Mouse (Mus musculus): Measurements from ENCODE around the gene Thbs1. TPM values are rescaled to one million over a fixed set of nuclear protein-coding genes. Genes with fewer than 3 reads are reported as not detected.

Gene Thbs1
- polyA plus RNA-seq, 1 experiment, result 57.5 TPM

DNA sequence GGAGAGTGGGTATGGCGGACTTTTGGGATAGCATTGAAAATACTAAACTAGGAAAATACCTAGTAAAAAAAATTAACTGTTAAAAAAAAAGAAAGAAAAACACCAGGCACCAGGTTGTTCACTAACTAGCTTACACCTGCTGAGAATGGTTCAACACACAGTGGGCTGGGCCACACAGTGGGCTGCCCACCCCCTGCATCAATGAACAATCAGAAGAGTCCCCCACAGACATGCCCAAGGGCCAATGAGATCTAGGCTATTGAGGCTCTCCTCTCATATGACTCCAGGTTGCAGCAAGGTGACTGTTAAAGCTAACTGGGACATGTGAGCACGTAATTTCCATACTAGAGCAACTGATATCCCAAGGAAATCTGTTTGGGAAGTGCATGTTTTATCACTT lies 54.0 kb downstream of the Thbs1 start:
- Histone ChIP-seq H3K79me2 (ENCODE audit: control insufficient read depth, insufficient read depth) (no peaks in the 10 kb centered on the region), H3K4me2 (ENCODE audit: low read depth) (no peak overlapping the region), H3K27me3 (ENCODE audit: control insufficient read depth, insufficient read depth, insufficient read length) (no peaks in the 10 kb centered on the region), H3K36me3 (ENCODE audit: control insufficient read depth, insufficient read depth) (no peaks in the 10 kb centered on the region), H3K4me3 (no peak overlapping the region), H3ac (ENCODE audit: control insufficient read depth, insufficient read length) (no peak overlapping the region)
- no peak for TF ChIP-seq E2F4 (IDR thresholded peaks at IDR 0.05; ENCODE audit: insufficient read depth)
- TF ChIP-seq MAX (IDR thresholded peaks at IDR 0.05; ENCODE audit: low read depth), result no peak
- TF ChIP-seq TCF12 (IDR thresholded peaks at IDR 0.05; ENCODE audit: insufficient read depth, poor library complexity, severe bottlenecking), result no peak
- TF ChIP-seq CEBPB (IDR thresholded peaks at IDR 0.05; ENCODE audit: insufficient read depth, poor library complexity, severe bottlenecking), result no peak
- TF ChIP-seq TCF3 (IDR thresholded peaks at IDR 0.05; ENCODE audit: insufficient read length, low read depth), result no peak
- no peak for TF ChIP-seq USF1 (IDR thresholded peaks at IDR 0.05; ENCODE audit: low read depth)
- no peak for TF ChIP-seq REST (IDR thresholded peaks at IDR 0.05; ENCODE audit: insufficient read depth, insufficient read length)
- TF ChIP-seq POLR2A (IDR thresholded peaks at IDR 0.05; ENCODE audit: insufficient read length, low read depth), result no peak
- no peak for TF ChIP-seq SRF (IDR thresholded peaks at IDR 0.05; ENCODE audit: control insufficient read depth, insufficient read length, low read depth)
- TF ChIP-seq POLR2AphosphoS2 (IDR thresholded peaks at IDR 0.05; ENCODE audit: insufficient read length, low read depth), result no peak
- no peak for TF ChIP-seq MYOG (IDR thresholded peaks at IDR 0.05; ENCODE audit: control insufficient read depth in 1 of 3, insufficient read depth in 1 of 3, insufficient read length in 2 of 3, low read depth in 2 of 3)
- TF ChIP-seq MYOD1 (IDR thresholded peaks at IDR 0.05; ENCODE audit: control insufficient read depth in 1 of 3, insufficient read length in 2 of 3, low read depth in 2 of 3), result no peak

DNA sequence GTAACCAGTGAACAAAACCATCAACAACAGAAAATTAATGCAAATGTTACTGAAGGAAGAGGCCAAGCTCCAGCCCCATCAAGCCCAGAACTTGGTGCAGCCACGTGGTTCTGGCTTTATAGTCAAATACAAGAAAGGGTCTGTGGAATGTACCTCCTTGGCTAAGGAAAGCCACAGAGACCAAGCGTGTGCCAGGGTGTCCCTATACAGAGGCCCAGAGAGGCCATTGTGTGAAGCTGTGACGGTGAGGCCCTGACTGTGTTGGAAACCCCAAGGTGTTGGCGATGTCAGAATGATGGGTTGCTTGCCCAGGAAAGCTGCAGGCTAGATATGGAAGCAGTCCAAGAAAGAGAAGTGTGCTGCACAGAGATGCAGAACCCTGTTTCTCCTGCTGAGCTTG lies 56.1 kb downstream of the Thbs1 start:
- TF ChIP-seq POLR2AphosphoS2 (IDR thresholded peaks at IDR 0.05; ENCODE audit: insufficient read length, low read depth) (no peak), MAX (IDR thresholded peaks at IDR 0.05; ENCODE audit: low read depth) (no peak), MYOG (IDR thresholded peaks at IDR 0.05; ENCODE audit: control insufficient read depth in 1 of 3, insufficient read depth in 1 of 3, insufficient read length in 2 of 3, low read depth in 2 of 3) (no peak), POLR2A (IDR thresholded peaks at IDR 0.05; ENCODE audit: insufficient read length, low read depth) (no peak), TCF12 (IDR thresholded peaks at IDR 0.05; ENCODE audit: insufficient read depth, poor library complexity, severe bottlenecking) (no peak), REST (IDR thresholded peaks at IDR 0.05; ENCODE audit: insufficient read depth, insufficient read length) (no peak), USF1 (IDR thresholded peaks at IDR 0.05; ENCODE audit: low read depth) (no peak), E2F4 (IDR thresholded peaks at IDR 0.05; ENCODE audit: insufficient read depth) (no peak), SRF (IDR thresholded peaks at IDR 0.05; ENCODE audit: control insufficient read depth, insufficient read length, low read depth) (no peak), MYOD1 (IDR thresholded peaks at IDR 0.05; ENCODE audit: control insufficient read depth in 1 of 3, insufficient read length in 2 of 3, low read depth in 2 of 3) (no peak), TCF3 (IDR thresholded peaks at IDR 0.05; ENCODE audit: insufficient read length, low read depth) (no peak), CEBPB (IDR thresholded peaks at IDR 0.05; ENCODE audit: insufficient read depth, poor library complexity, severe bottlenecking) (no peak)
- no peaks in the 10 kb centered on the region for H3K27me3 ChIP-seq (ENCODE audit: control insufficient read depth, insufficient read depth, insufficient read length)
- no peak overlapping the region for H3K4me2 ChIP-seq (ENCODE audit: low read depth)
- H3K79me2 ChIP-seq (ENCODE audit: control insufficient read depth, insufficient read depth), result no peaks in the 10 kb centered on the region
- H3K4me3 ChIP-seq, result no peak overlapping the region
- H3K36me3 ChIP-seq (ENCODE audit: control insufficient read depth, insufficient read depth), result no peaks in the 10 kb centered on the region
- H3ac ChIP-seq (ENCODE audit: control insufficient read depth, insufficient read length), result no peak overlapping the region

DNA sequence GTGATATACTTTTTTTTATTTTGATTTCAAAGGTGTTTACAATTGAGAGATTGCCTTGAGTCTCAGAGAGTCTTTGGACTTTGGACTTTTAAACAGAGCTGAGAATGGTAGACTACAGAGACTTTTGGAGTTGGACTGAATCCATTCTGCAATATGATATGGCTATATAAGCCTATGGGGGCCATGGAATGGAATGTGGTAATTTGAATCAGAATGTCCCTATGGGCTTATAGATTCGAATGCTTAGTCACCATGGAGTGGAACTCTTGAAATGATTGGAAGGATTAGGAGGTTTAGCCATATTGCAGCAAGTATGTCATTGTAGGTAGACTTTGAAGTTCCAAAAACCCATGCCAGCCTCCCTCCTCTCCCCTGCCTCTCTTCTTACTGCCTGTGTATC lies 56.5 kb downstream of the Thbs1 start:
- no peak overlapping the region for H3K4me2 ChIP-seq (ENCODE audit: low read depth)
- H3ac ChIP-seq (ENCODE audit: control insufficient read depth, insufficient read length), result no peak overlapping the region
- TF ChIP-seq POLR2AphosphoS2 (IDR thresholded peaks at IDR 0.05; ENCODE audit: insufficient read length, low read depth), result no peak
- no peak for TF ChIP-seq TCF3 (IDR thresholded peaks at IDR 0.05; ENCODE audit: insufficient read length, low read depth)
- TF ChIP-seq SRF (IDR thresholded peaks at IDR 0.05; ENCODE audit: control insufficient read depth, insufficient read length, low read depth), result no peak
- TF ChIP-seq USF1 (IDR thresholded peaks at IDR 0.05; ENCODE audit: low read depth), result no peak
- no peak for TF ChIP-seq MAX (IDR thresholded peaks at IDR 0.05; ENCODE audit: low read depth)
- TF ChIP-seq REST (IDR thresholded peaks at IDR 0.05; ENCODE audit: insufficient read depth, insufficient read length), result no peak
- TF ChIP-seq MYOG (IDR thresholded peaks at IDR 0.05; ENCODE audit: control insufficient read depth in 1 of 3, insufficient read depth in 1 of 3, insufficient read length in 2 of 3, low read depth in 2 of 3), result no peak
- TF ChIP-seq TCF12 (IDR thresholded peaks at IDR 0.05; ENCODE audit: insufficient read depth, poor library complexity, severe bottlenecking), result no peak
- no peak for TF ChIP-seq POLR2A (IDR thresholded peaks at IDR 0.05; ENCODE audit: insufficient read length, low read depth)
- no peak for TF ChIP-seq E2F4 (IDR thresholded peaks at IDR 0.05; ENCODE audit: insufficient read depth)
- TF ChIP-seq MYOD1 (IDR thresholded peaks at IDR 0.05; ENCODE audit: control insufficient read depth in 1 of 3, insufficient read length in 2 of 3, low read depth in 2 of 3), result no peak
- TF ChIP-seq CEBPB (IDR thresholded peaks at IDR 0.05; ENCODE audit: insufficient read depth, poor library complexity, severe bottlenecking), result no peak
- no peaks in the 10 kb centered on the region for H3K27me3 ChIP-seq (ENCODE audit: control insufficient read depth, insufficient read depth, insufficient read length)
- H3K4me3 ChIP-seq, result no peak overlapping the region
- no peaks in the 10 kb centered on the region for H3K36me3 ChIP-seq (ENCODE audit: control insufficient read depth, insufficient read depth)
- H3K79me2 ChIP-seq (ENCODE audit: control insufficient read depth, insufficient read depth), result no peaks in the 10 kb centered on the region

DNA sequence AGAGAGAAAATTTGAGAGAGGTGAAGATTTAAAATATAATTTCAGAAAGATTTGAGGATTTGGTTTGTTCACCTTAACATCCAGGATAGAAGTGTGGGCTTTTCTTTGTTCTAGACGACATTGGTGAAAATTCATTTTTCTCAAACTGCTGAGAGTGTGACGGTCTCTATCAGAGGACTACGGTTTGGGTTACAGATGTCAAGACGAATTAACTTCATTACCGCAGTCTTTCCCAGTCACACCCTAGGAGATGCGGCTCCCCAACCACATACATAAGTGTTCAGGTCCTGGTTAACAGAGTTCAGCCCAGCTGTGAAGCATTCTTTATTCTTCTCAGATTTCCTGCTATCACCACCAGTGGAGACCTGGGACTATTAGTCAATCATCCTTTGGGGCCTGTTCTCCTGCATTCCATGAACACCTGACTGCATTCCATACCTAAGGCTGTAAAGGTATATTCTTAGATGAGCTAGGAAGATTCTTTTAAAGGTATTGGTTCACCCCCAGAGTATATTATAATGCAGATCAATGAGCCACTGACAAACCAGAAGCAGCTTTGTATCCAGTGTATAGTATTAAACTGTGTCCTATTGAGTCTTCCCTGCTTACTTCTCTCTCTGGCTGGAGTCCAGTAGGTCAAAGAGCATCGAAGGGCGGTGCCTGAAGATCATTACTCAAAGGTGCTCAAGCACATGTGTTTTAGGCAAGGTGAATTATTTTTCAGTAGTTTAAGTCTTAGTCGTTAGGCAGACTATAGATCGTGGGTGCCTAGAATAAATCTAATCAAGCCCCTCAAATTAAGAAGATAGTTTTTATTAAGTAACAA lies 63.1 kb downstream of the Thbs1 start:
- TF ChIP-seq CEBPB (IDR thresholded peaks at IDR 0.05; ENCODE audit: insufficient read depth, poor library complexity, severe bottlenecking) (no peak), MYOD1 (IDR thresholded peaks at IDR 0.05; ENCODE audit: control insufficient read depth in 1 of 3, insufficient read length in 2 of 3, low read depth in 2 of 3) (no peak), REST (IDR thresholded peaks at IDR 0.05; ENCODE audit: insufficient read depth, insufficient read length) (no peak)
- Histone ChIP-seq H3K27me3 (ENCODE audit: control insufficient read depth, insufficient read depth, insufficient read length) (no peaks in the 10 kb centered on the region), H3K36me3 (ENCODE audit: control insufficient read depth, insufficient read depth) (no peaks in the 10 kb centered on the region), H3ac (ENCODE audit: control insufficient read depth, insufficient read length) (no peak overlapping the region), H3K4me3 (no peak overlapping the region), H3K79me2 (ENCODE audit: control insufficient read depth, insufficient read depth) (no peaks in the 10 kb centered on the region), H3K4me2 (ENCODE audit: low read depth) (no peak overlapping the region)

Other genes starting within 250 kb of the Thbs1 start
- gene Fsip1, start 145.1 kb downstream of the Thbs1 start, polyA plus RNA-seq (2012; fragmentation: generic; extraction: Trizol), result 0.14 TPM

All from myocyte (in vitro differentiated cells).